Mouse (Mus musculus) embryonic facial prominence, embryonic 10.5 days (tissue): ENCODE results near the gene 6030408B16Rik. TPM values are rescaled to one million over a fixed set of nuclear protein-coding genes. Genes with fewer than 3 reads are reported as not detected.
A peak's percentile ranks its signal among the peaks of the same experiment; 100 is the strongest.

ENCODE experiments used
- DNase-seq: peaks from one replicate; pipeline ENCODE4 v3.0.0-alpha.2; 2017; ENCODE audit warnings: low spot score
- H3K27ac ChIP-seq: fragments of 300-500 bp; sonication (generic); replicated peaks from 2 replicates; pipeline ENCODE4 v1.5.1; 2016; ENCODE audit warnings: mild to moderate bottlenecking
- H3K27me3 ChIP-seq: fragments of 300-500 bp; sonication (generic); replicated peaks from 2 replicates; pipeline ENCODE4 v1.6.1; 2016; ENCODE audit warnings: low read depth, mild to moderate bottlenecking; ENCODE audit not compliant: poor library complexity, severe bottlenecking
- H3K36me3 ChIP-seq: fragments of 300-500 bp; sonication (generic); replicated peaks from 2 replicates; pipeline ENCODE4 v1.6.1; 2016; ENCODE audit warnings: mild to moderate bottlenecking, moderate library complexity
- H3K4me1 ChIP-seq: fragments of 300-500 bp; sonication (generic); 2 replicates; pipeline ENCODE4 v1.6.1; 2016
- H3K4me3 ChIP-seq: fragments of 300-500 bp; sonication (generic); 2 replicates; pipeline ENCODE4 v1.5.1; 2016; ENCODE audit warnings: mild to moderate bottlenecking, moderate library complexity
- H3K9me3 ChIP-seq: fragments of 300-500 bp; sonication (generic); 2 replicates; pipeline ENCODE4 v1.6.1; 2016; ENCODE audit warnings: mild to moderate bottlenecking
- WGBS: fragments of 180-500 bp; shearing (Covaris S2); methylation state at CpG from one replicate; pipeline ENCODE4 v1.1.7; 2016; 5-methylcytosine and 5-hydroxymethylcytosine counted together
- polyA plus RNA-seq: library from polyadenylated mRNA; unstranded; fragments of >200 nt; fragmentation: Nextera tagmentation; extraction: Ambion mirVana; gene quantifications from 2 replicates; pipeline ENCODE4 v1.2.1, GENCODE M21; 2016

The 6030408B16Rik gene
- polyA plus RNA-seq, 1 experiment from 2014 or later, result 0.71 TPM

DNA sequence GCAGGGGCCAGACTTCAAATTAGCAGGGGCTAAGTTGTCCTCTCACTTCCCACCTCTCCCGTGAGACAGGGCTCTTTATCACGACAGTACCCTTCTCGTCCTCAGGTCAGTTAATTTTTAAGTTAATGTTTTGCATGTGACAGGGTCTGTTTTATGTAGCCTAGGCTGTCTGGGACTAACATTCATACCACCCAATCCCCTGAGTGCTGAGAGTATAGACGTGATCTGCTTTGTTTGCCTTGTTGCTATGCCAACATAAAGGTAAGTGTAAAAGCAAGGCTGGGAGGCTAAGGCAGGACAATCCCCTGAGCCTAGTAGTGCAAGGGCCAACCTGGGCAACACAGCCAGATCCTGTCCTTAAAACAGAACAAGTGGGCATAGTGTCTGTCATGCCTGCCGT, 16.5 kb downstream of the 6030408B16Rik start:
- Histone ChIP-seq H3K27ac (peak overlapping the region; percentile 32; the same call in 1 of the 2 replicates), H3K27me3 (no peaks in the 10 kb centered on the region), H3K36me3 (no peaks in the 10 kb centered on the region), H3K4me3 (no peak overlapping the region), H3K4me1 (peaks cover 19% of the 10 kb centered on the region), H3K9me3 (no peaks in the 10 kb centered on the region)
- WGBS, result 39% methylated on average over 5 of the region's 5 CpGs
- no peak for DNase-seq

DNA sequence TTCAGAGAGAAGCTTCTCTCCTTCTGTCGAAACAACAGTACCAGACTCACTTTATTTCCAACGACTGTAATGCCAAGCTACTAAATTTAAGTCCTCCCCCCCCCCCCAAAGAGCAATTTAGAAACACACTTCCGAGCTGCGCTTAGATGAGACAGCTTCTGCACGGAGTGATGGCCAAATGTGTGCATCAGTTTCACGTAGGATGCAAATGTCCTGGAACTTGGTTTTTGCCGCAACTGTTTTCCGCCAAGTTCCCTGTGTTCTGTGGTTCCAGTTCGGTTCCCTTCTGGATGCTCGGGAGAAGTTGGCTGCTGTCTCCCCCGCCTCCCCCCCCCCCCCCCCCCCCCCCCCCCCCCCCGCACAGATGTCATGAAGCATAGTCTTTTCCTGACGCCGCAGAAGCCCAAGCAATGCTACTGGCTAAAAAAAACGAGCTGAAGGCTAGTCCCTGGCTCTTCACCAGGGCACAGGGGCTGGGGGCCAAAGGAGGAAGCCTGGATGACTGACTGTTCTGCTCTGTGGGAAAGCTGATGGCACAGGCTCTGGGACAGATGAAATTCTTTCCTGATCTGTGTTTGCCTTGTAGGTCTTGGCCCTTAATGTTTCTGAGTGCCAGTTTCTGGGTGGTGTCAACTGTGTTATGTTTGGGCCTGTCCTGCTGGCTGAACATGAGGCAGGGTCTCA, 18.2 kb downstream of the 6030408B16Rik start:
- H3K27me3 ChIP-seq, result no peaks in the 10 kb centered on the region
- WGBS, result 67% methylated on average over 14 of the region's 15 CpGs
- peaks cover 27% of the 10 kb centered on the region for H3K4me1 ChIP-seq
- DNase-seq, result no peak
- no peak overlapping the region for H3K27ac ChIP-seq
- H3K9me3 ChIP-seq, result 0 out of 2 replicates have a peak, but pooled peaks cover 2% of the 10 kb centered on the region
- no peak overlapping the region for H3K4me3 ChIP-seq
- no peaks in the 10 kb centered on the region for H3K36me3 ChIP-seq

DNA sequence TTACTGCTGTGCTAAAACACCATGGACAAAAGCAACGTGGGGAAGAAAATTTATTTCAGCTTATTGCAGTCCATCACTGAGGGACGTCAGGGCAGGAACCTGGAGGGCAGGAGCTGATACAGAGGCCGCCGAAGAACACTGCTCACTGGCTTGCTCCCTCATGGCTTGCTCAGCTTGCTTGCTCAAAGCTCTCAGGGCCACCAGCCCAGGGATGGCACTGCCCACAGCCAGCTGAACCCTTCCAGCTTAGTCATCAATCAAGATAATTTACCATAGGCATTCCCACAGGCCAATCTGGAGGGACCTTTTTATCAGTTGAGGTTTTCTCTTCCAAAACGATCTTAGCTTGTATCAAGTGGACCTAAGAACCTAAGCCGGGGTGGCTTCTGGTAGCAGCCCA, 19.0 kb downstream of the 6030408B16Rik start:
- Histone ChIP-seq H3K27ac (no peak overlapping the region), H3K9me3 (0 out of 2 replicates have a peak, but pooled peaks cover 2% of the 10 kb centered on the region), H3K36me3 (no peaks in the 10 kb centered on the region), H3K4me3 (no peak overlapping the region), H3K27me3 (no peaks in the 10 kb centered on the region), H3K4me1 (peaks cover 34% of the 10 kb centered on the region)
- no peak for DNase-seq
- 89% methylated on average over 6 of the region's 6 CpGs for WGBS

DNA sequence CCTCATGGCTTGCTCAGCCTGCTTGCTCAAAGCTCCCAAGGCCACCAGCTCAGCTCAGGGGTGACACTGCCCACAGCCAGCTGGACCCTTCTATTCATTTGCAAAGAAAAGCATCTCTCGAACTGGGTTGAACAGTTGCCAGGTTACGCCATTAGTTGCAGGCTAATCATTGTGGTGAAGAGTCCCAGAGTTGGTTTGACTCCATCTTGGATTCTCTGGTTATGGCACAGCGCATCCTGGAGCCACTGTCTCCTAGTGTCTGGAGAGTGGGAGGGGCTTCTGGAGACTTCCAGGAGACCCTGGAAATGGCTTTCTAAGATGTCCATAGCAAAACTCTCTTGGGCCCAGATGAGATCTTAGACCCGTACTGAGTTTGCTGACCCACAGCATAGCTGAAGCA, 22.4 kb downstream of the 6030408B16Rik start:
- WGBS, result 87% methylated on average over 4 of the region's 4 CpGs
- DNase-seq, result no peak
- no peaks in the 10 kb centered on the region for H3K36me3 ChIP-seq
- 0 out of 2 replicates have a peak, but pooled peaks cover 2% of the 10 kb centered on the region for H3K9me3 ChIP-seq
- H3K27me3 ChIP-seq, result no peaks in the 10 kb centered on the region
- peaks cover 38% of the 10 kb centered on the region for H3K4me1 ChIP-seq
- 0 out of 2 replicates have a peak overlapping the region, but pooled peaks have one; percentile 55 for H3K27ac ChIP-seq
- no peak overlapping the region for H3K4me3 ChIP-seq

DNA sequence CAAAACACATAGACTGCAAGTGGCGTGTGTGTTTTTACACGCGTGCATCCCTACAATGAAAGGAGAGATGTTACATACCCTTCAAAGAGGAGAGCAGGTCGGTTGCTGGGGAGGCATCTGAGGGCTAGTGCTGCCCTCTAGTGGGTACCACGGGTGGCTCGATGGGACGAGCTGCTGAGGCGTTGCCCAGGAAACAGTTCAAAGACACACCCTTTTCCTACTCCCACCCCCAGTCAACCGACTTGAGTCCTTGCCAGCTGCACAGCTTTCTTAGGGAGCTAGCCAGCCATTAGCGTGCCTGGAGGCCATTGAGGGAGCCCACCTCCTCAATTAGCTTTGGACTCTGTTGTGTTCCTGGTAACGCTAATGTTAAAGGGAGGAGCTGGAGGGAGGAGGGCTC, 22.8 kb downstream of the 6030408B16Rik start:
- peaks cover 43% of the 10 kb centered on the region for H3K4me1 ChIP-seq
- H3K27ac ChIP-seq, result peak overlapping the region; percentile 55; the same call in 1 of the 2 replicates
- no peaks in the 10 kb centered on the region for H3K27me3 ChIP-seq
- peak overlapping the region; percentile 41 for H3K4me3 ChIP-seq
- 2% methylated on average over 11 of the region's 11 CpGs for WGBS
- no peaks in the 10 kb centered on the region for H3K36me3 ChIP-seq
- H3K9me3 ChIP-seq, result 0 out of 2 replicates have a peak, but pooled peaks cover 2% of the 10 kb centered on the region
- DNase-seq, result peak; percentile 90

DNA sequence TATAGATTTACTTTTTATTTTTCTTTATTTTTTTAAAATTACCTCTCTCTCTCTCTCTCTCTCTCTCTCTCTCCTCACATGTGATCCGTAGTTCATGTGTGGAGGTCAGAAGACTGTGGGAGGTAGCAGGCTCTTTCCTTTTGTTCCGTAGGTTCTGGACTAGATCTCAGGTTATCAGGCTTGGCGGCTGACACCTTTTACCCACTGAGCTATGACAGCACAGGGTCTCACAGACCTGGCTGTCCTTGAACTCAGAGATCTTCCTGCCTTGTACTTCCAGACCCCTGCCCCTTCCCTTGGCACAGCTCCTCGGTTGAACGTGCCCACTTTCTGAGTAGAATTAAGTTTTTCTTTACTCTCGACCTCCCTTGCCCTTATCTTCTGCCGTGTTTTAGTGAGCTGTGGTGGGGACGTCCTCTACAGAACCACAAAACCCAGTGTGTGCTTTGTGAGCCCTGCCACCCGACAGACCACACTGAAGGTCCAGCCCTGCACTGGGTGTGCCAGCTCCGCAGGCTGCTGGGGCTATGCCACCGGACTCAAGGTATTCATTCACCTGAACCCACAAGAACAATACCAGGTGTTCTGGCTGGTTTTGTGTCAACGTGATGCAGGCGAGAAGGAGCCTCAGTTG, 23.4 kb downstream of the 6030408B16Rik start:
- Histone ChIP-seq H3K27ac (peak overlapping the region; percentile 55; the same call in 1 of the 2 replicates), H3K27me3 (no peaks in the 10 kb centered on the region), H3K9me3 (0 out of 2 replicates have a peak, but pooled peaks cover 2% of the 10 kb centered on the region), H3K4me3 (peak overlapping the region; percentile 41), H3K36me3 (no peaks in the 10 kb centered on the region), H3K4me1 (peaks cover 48% of the 10 kb centered on the region)
- DNase-seq, result no peak
- 72% methylated on average over 13 of the region's 13 CpGs for WGBS

DNA sequence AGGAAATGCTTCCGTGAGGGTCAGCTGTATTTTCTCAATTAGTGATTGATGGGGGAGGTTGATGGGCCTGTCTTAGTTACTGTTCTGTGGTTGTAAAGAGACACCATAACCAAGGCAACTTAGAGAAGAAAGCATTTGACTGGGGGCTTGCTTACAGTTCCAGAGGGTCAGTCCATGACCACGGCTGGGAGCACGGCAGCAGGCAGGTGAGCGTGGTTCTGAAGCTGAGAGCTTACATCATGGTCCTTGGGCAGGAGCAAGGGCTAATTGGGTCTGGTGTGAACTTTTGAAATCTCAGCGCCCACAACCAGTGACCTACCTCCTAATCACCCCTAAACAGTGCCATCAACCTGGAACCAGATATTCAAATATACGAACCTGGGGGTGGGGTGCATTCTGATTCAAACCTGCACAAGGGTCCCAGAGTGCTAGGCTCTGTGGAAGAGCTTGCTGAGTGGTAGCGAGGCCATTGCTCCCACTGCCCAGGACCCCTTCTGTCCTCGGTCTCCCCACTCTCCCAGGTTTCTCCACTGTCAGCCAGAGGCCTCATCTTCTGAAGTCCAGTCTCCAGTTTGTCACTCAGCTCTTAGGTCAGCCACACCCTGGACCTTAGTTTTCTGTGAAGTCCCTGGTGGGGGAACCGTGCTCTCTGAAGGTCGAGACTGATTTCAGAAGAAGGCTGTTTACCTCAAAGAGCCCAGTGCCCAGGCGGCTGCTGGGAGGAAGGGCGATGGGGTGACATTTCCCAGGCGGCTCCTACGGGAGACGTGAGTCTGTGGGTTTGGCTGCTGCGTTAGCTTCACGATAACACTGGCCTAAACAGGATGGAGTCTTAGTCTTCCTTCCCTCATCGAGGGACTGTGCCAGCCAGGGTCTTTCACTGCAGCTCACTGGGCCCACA, 24.2 kb downstream of the 6030408B16Rik start:
- Histone ChIP-seq H3K27ac (no peak overlapping the region), H3K4me3 (no peak overlapping the region), H3K36me3 (no peaks in the 10 kb centered on the region), H3K27me3 (no peaks in the 10 kb centered on the region), H3K9me3 (0 out of 2 replicates have a peak, but pooled peaks cover 2% of the 10 kb centered on the region), H3K4me1 (peaks cover 49% of the 10 kb centered on the region)
- WGBS, result 81% methylated on average over 18 of the region's 18 CpGs
- no peak for DNase-seq

DNA sequence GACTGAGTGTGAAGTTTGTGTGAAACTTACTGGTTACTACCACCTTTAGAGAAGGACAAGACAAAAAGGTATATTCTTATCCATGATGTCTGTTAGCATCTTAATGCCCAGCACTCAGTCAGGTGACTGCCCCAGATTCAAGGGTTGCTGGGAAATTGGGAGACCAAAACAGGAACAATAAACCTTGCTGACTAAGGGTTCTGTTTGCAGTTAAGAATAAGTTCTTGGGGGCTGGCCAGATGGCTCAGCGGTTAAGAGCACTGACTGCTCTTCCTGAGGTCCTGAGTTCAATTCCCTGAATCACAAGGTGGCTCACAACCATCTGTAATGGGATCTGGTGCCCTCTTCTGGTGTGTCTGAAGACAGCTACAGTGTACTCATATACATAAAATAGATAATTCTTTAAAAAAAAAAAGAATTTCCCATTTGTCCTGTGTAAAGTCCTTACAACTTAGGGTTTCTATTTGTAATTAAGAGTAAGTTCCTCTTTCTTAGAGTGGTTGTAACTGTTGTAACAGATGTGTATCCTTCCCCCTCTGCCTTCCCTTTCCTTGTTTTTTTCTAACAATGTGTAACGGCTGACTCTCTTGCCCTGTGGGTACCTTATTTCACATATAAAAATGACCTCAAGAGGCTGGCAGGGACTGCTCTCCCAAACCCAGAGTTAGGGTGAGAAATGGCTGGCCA, 24.9 kb downstream of the 6030408B16Rik start:
- Histone ChIP-seq H3K27me3 (no peaks in the 10 kb centered on the region), H3K4me1 (peaks cover 49% of the 10 kb centered on the region), H3K9me3 (0 out of 2 replicates have a peak, but pooled peaks cover 2% of the 10 kb centered on the region), H3K27ac (no peak overlapping the region), H3K36me3 (no peaks in the 10 kb centered on the region), H3K4me3 (no peak overlapping the region)
- WGBS, result 85% methylated on average over 2 of the region's 2 CpGs
- DNase-seq, result no peak

DNA sequence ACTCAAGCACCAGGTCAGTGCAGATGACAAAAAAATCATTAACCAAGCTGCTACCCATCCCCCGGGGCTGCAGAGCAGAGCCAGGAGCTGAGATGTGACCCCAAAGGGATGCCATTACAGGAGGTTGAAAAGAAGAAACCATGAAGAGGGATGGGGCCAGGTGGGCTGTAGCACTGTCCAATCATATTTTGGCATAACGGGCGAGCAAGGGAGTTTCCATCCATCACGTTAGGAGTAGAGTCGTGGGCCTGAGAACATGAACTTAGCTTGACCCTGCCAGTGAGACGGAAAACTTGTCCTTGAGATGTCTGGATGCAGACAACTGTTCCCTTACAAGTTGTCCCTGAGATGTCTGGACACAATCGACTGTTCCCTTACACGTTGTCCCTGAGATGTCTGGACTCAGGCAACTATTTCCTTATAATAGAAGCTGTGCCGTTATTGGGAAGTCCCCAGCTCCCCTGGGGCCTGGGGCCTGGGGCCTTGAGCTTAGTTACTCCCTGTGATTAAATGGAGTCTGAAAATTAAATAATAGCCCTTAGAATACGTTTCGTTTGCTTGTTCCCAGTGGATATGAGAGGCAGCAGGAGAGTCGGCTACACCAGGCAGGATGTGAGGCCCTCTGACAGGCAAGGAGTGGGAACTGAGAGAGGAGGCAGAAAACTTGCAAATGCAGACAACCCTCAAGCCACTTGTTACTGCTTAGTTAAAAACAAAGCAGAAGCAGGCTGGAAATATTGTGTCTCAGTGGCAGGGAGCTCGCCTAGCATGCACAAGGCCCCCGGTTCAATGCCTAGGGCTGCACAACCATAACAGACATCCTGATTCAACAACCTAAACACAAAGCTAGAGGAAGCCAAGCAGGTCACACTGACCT, 26.1 kb downstream of the 6030408B16Rik start:
- Histone ChIP-seq H3K4me3 (no peak overlapping the region), H3K4me1 (peaks cover 49% of the 10 kb centered on the region), H3K36me3 (no peaks in the 10 kb centered on the region), H3K27me3 (no peaks in the 10 kb centered on the region), H3K27ac (peak overlapping the region; percentile 30; the same call in 1 of the 2 replicates), H3K9me3 (0 out of 2 replicates have a peak, but pooled peaks cover 4% of the 10 kb centered on the region)
- DNase-seq, result no peak
- WGBS, result 68% methylated on average over 14 of the region's 14 CpGs

DNA sequence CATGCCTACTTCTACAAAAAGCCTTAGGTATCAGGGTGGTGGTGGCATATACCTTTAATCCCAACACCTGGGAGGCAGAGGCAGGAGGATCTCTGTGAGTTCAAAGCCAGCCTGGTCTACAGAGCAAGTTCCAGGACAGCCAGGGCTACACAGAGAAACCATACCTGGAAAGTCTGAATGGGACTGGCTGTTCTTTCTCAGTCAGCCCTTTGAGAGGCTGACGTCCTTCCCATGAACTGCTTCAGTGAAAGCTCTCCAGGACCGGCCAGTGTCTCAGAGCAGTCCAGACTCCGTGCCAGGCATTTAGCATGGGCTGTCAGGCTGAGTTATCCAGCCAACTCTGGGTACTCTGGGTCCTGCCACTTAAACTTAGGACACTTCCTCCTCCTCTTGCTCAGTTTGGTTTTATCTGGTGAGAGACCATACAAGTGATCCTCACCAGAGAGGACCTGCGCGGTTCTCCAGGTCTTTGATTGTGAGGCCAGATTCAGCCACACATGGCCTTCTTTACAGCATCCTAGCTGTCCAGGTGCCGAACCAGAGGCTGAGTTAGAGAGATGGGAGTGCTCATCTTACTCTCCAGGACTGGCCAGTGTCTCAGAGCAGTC, 27.1 kb downstream of the 6030408B16Rik start:
- Histone ChIP-seq H3K4me1 (peaks cover 49% of the 10 kb centered on the region), H3K9me3 (0 out of 2 replicates have a peak, but pooled peaks cover 2% of the 10 kb centered on the region), H3K27me3 (no peaks in the 10 kb centered on the region; the same call in 1 of the 2 replicates), H3K27ac (no peak overlapping the region), H3K4me3 (no peak overlapping the region), H3K36me3 (no peaks in the 10 kb centered on the region)
- 92% methylated on average over 6 of the region's 6 CpGs for WGBS
- DNase-seq, result no peak

DNA sequence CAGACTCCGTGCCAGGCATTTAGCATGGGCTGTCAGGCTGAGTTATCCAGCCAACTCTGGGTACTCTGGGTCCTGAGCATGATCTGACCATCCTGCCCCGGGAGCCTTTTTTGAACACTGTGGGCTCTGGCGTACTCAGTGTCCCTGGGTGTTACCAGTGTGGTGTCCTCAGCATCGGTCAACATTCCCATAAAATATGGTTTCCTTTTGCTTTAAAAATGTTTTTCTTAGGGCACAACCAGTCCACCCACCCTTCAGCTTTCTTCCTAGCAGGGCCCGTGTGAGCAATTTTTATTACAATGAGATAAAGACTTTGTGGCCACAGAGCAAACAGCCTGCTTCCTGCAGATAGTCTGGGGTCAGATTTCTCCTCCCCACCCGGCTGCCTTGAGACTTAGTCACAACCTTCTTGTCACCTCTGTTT, 27.6 kb downstream of the 6030408B16Rik start:
- Histone ChIP-seq H3K27me3 (no peaks in the 10 kb centered on the region; the same call in 1 of the 2 replicates), H3K27ac (no peak overlapping the region), H3K9me3 (0 out of 2 replicates have a peak, but pooled peaks cover 2% of the 10 kb centered on the region), H3K4me1 (peaks cover 47% of the 10 kb centered on the region), H3K36me3 (no peaks in the 10 kb centered on the region), H3K4me3 (no peak overlapping the region)
- no peak for DNase-seq
- 67% methylated on average over 6 of the region's 6 CpGs for WGBS
